Mouse (Mus musculus): Measurements from ENCODE around the gene Pdlim3. TPM values are rescaled to one million over a fixed set of nuclear protein-coding genes. Genes with fewer than 3 reads are reported as not detected.

The Pdlim3 gene
- polyA plus RNA-seq, 1 experiment from 2014 or later, result 30.5 TPM

Other genes starting within 250 kb of the Pdlim3 start
- gene Ccdc110, start 49.2 kb downstream of the Pdlim3 start, polyA plus RNA-seq (2014; fragmentation: Nextera tagmentation; extraction: Ambion mirVana), result 0.26 and 0.29 TPM in 2 replicates
- gene 1700029J07Rik, start 89.8 kb downstream of the Pdlim3 start, polyA plus RNA-seq (2014; fragmentation: Nextera tagmentation; extraction: Ambion mirVana), result 4.0 and 4.5 TPM in 2 replicates
- gene Ufsp2, start 90.1 kb downstream of the Pdlim3 start, polyA plus RNA-seq (2014; fragmentation: Nextera tagmentation; extraction: Ambion mirVana), result 58.6 and 62.9 TPM in 2 replicates
- gene Lrp2bp, start 113.8 kb downstream of the Pdlim3 start, polyA plus RNA-seq (2014; fragmentation: Nextera tagmentation; extraction: Ambion mirVana), result 0.86 and 0.91 TPM in 2 replicates
- gene Ankrd37, start 120.2 kb downstream of the Pdlim3 start, polyA plus RNA-seq (2014; fragmentation: Nextera tagmentation; extraction: Ambion mirVana), result 37.5 and 43.6 TPM in 2 replicates